Mouse (Mus musculus) bone marrow macrophage, adult 2 months (primary cell): ENCODE data around the gene Zkscan17.

Experiments used
- CTCF ChIP-seq: IDR thresholded peaks from 2 replicates; pipeline ENCODE4 v1.5.1; 2012; ENCODE audit warnings: low read depth, mild to moderate bottlenecking, low read length, moderate library complexity
- POLR2A ChIP-seq: IDR thresholded peaks from 2 replicates; pipeline ENCODE4 v1.6.1; 2012; ENCODE audit warnings: mild to moderate bottlenecking, low read depth, low read length, borderline replicate concordance

DNA sequence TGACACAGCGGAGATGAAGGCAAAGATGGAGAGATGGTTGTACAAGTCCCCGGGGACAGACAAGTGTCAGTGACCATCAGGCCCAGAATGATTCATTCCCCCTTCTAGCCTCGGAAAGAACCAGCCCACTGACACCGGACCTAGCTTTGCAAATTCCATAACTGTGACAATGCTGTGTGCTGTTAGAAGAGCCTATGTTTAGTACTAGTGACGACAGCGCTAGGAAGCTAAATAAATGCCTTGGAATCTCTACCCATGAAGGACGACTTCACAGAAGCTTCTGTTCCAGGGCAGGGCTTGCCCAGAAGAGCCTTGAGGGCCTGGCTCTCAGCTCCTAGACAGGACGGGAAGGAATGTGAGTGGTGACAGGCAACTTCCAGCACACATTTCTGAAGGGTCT lies 40.3 kb downstream of the Zkscan17 start:
- TF ChIP-seq POLR2A (no peak), CTCF (no peak)
